Mouse (Mus musculus) brain, adult 2 months (tissue): ENCODE measurements at regions not wholly inside any gene's neighbourhood (a gene's known extent, or its start where the extent isn't known, plus 50 kb on each side); places are given as distances from the start of the nearest gene placed in this dataset.

ENCODE experiments used
- DNase-seq: peaks from one replicate; pipeline ENCODE4 v3.0.0; 2011; ENCODE audit warnings: low read depth, low spot score

- no peak for DNase-seq
Measured at GRCm38 (mm10) chr14:114857689-114858088, 234.3 kb upstream of the Gpc5 start.

- peak; percentile 49 for DNase-seq
Measured at GRCm38 (mm10) chr14:114863585-114863984, 228.4 kb upstream of the Gpc5 start.

GRCm38 (mm10) chr14:114864102-114864501, 227.9 kb upstream of the Gpc5 start:
- no peak for DNase-seq

GRCm38 (mm10) chr14:114869233-114869632, 222.8 kb upstream of the Gpc5 start:
- DNase-seq, result peak; percentile 36

- no peak for DNase-seq
Measured at GRCm38 (mm10) chr14:114875101-114875500, 216.9 kb upstream of the Gpc5 start.

GRCm38 (mm10) chr14:114876427-114876826, 215.6 kb upstream of the Gpc5 start:
- no peak for DNase-seq

GRCm38 (mm10) chr14:114877477-114877876, 214.5 kb upstream of the Gpc5 start:
- no peak for DNase-seq

GRCm38 (mm10) chr14:114880291-114880690, 211.7 kb upstream of the Gpc5 start:
- peak; percentile 23 for DNase-seq

GRCm38 (mm10) chr14:114904109-114904508, 187.9 kb upstream of the Gpc5 start:
- no peak for DNase-seq

GRCm38 (mm10) chr14:114912271-114912670, 179.7 kb upstream of the Gpc5 start:
- peak; percentile 29 for DNase-seq

GRCm38 (mm10) chr14:114913238-114913637, 178.8 kb upstream of the Gpc5 start:
- DNase-seq, result peak; percentile 78

- no peak for DNase-seq
Measured at GRCm38 (mm10) chr14:114945744-114946143, 146.3 kb upstream of the Gpc5 start.

- no peak for DNase-seq
Measured at GRCm38 (mm10) chr14:114946321-114946720, 145.7 kb upstream of the Gpc5 start.

GRCm38 (mm10) chr14:114948341-114949155, 143.5 kb upstream of the Gpc5 start:
- DNase-seq, result peak; percentile 14

- no peak for DNase-seq
Measured at GRCm38 (mm10) chr14:114949156-114949496, 142.9 kb upstream of the Gpc5 start.

GRCm38 (mm10) chr14:114952280-114952679, 139.7 kb upstream of the Gpc5 start:
- DNase-seq, result no peak

- no peak for DNase-seq
Measured at GRCm38 (mm10) chr14:114953070-114953665, 138.8 kb upstream of the Gpc5 start.

- DNase-seq, result no peak
Measured at GRCm38 (mm10) chr14:114954287-114954686, 137.7 kb upstream of the Gpc5 start.

- no peak for DNase-seq
Measured at GRCm38 (mm10) chr14:114955572-114955971, 136.4 kb upstream of the Gpc5 start.

GRCm38 (mm10) chr14:114960273-114960672, 131.7 kb upstream of the Gpc5 start:
- no peak for DNase-seq

- no peak for DNase-seq
Measured at GRCm38 (mm10) chr14:114965941-114966340, 126.1 kb upstream of the Gpc5 start.

- peak; percentile 44 for DNase-seq
Measured at GRCm38 (mm10) chr14:114969020-114969419, 123.0 kb upstream of the Gpc5 start.

GRCm38 (mm10) chr14:114981120-114981519, 110.9 kb upstream of the Gpc5 start:
- peak; percentile 34 for DNase-seq
